In genomic region chr6:8474316-8474715, GRCm38 (mm10) we compare ENCODE assay signal across 12 mouse cellular contexts.
"Had no signal": no experiment of that assay in that cellular context is flagged by ENCODE, and none has a peak within 500 bp of the region (broad histone marks: within the 10 kb centered on the region; RNA-seq: fewer than 3 reads in every experiment).

No protein-coding gene starts in this region.

- DNase-seq: kidney, adult 2 months; kidney, postnatal 36 days; layer of hippocampus, adult 9-11 months; layer of hippocampus, postnatal 36 days; lung, postnatal 10 days; right cerebral cortex, postnatal 25 days; thymus, adult 2 months; thymus, postnatal 36 days had no signal

- H3K36me3 ChIP-seq: limb, embryonic 12.5 days; midbrain, embryonic 13.5 days had no signal

- H3K9me3 ChIP-seq: limb, embryonic 12.5 days; midbrain, embryonic 13.5 days had no signal

- H3K4me2 ChIP-seq: limb, embryonic 12.5 days; midbrain, embryonic 13.5 days had no signal

- H3K9ac ChIP-seq: limb, embryonic 12.5 days; midbrain, embryonic 13.5 days had no signal

- H3K27me3 ChIP-seq: limb, embryonic 12.5 days had no signal

- ATAC-seq: intestine, embryonic 16.5 days; midbrain, embryonic 13.5 days had no signal

- H3K4me1 ChIP-seq: midbrain, embryonic 13.5 days had no signal

- H3K4me3 ChIP-seq: limb, embryonic 12.5 days; midbrain, embryonic 13.5 days had no signal

- H3K27ac ChIP-seq: limb, embryonic 12.5 days; macrophage; midbrain, embryonic 13.5 days had no signal
